Mouse (Mus musculus): ENCODE results near the gene Clec2l.

GRCm38 (mm10) chr6:38632826-38633225, 30.0 kb upstream of the Clec2l start:
- no peak for TF ChIP-seq CTCF (IDR thresholded peaks at IDR 0.05; ENCODE audit: insufficient read depth, low read length)
- TF ChIP-seq POLR2A (IDR thresholded peaks at IDR 0.05; ENCODE audit: borderline replicate concordance, extremely low read depth, low read depth, low read length) = no peak
